Mouse (Mus musculus): ENCODE data around the gene Lcn4.
A peak's percentile ranks its signal among the peaks of the same experiment; 100 is the strongest.
"Not testable (repeated sequence)": the region's sequence is repeated elsewhere in the genome, so short reads cannot be mapped to it uniquely, and the experiment has no call there.

Lcn4 gene

GRCm38 (mm10) chr2:26671182-26671581 lies at the start of gene Lcn4:
Gene Lcn4 (minus strand): TSS chr2:26671282.
- no peak for DNase-seq

- no peak for DNase-seq
Observed at GRCm38 (mm10) chr2:26686171-26686675, 15.1 kb upstream of the Lcn4 start.

- DNase-seq = no peak
Observed at GRCm38 (mm10) chr2:26668746-26669145, 2.3 kb downstream of the Lcn4 start.

GRCm38 (mm10) chr2:26663551-26663950 lies 7.5 kb downstream of the Lcn4 start:
- DNase-seq = not testable (repeated sequence)

GRCm38 (mm10) chr2:26663112-26663511 lies 8.0 kb downstream of the Lcn4 start:
- no peak for DNase-seq

- DNase-seq = no peak
Observed at GRCm38 (mm10) chr2:26662509-26662882, 8.6 kb downstream of the Lcn4 start.

- no peak for DNase-seq
Observed at GRCm38 (mm10) chr2:26661768-26662508, 9.1 kb downstream of the Lcn4 start.

- no peak for DNase-seq
Observed at GRCm38 (mm10) chr2:26661143-26661752, 9.8 kb downstream of the Lcn4 start.

GRCm38 (mm10) chr2:26657426-26657825 lies 13.7 kb downstream of the Lcn4 start:
- no peak for DNase-seq

- DNase-seq = no peak
Observed at GRCm38 (mm10) chr2:26654687-26655086, 16.4 kb downstream of the Lcn4 start.

- DNase-seq = peak; percentile 73
Observed at GRCm38 (mm10) chr2:26646643-26647293, 24.3 kb downstream of the Lcn4 start.

GRCm38 (mm10) chr2:26643942-26644341 lies 27.1 kb downstream of the Lcn4 start:
- DNase-seq = no peak

GRCm38 (mm10) chr2:26641006-26641647 lies 30.0 kb downstream of the Lcn4 start:
- DNase-seq = no peak

- peak; percentile 93 for DNase-seq
Observed at GRCm38 (mm10) chr2:26639838-26640830, 30.9 kb downstream of the Lcn4 start.

GRCm38 (mm10) chr2:26639083-26639482 lies 32.0 kb downstream of the Lcn4 start:
- no peak for DNase-seq

GRCm38 (mm10) chr2:26638572-26638971 lies 32.5 kb downstream of the Lcn4 start:
- DNase-seq = no peak

- DNase-seq = no peak
Observed at GRCm38 (mm10) chr2:26638039-26638438, 33.0 kb downstream of the Lcn4 start.

- DNase-seq = no peak
Observed at GRCm38 (mm10) chr2:26637316-26637932, 33.7 kb downstream of the Lcn4 start.

GRCm38 (mm10) chr2:26636325-26636635 lies 34.8 kb downstream of the Lcn4 start:
- DNase-seq = no peak

- DNase-seq = no peak
Observed at GRCm38 (mm10) chr2:26635489-26636324, 35.4 kb downstream of the Lcn4 start.

Measured in right cerebral cortex, postnatal 25 days (tissue).